Mouse (Mus musculus): Measurements from ENCODE around the gene Lmntd1. TPM values are rescaled to one million over a fixed set of nuclear protein-coding genes. Genes with fewer than 3 reads are reported as not detected.

Gene Lmntd1
- polyA plus RNA-seq, 1 experiment from 2014 or later, result 0.75 TPM

- WGBS, result 77% methylated on average over 15 of the region's 15 CpGs
- Histone ChIP-seq H3K36me3 (ENCODE audit: control insufficient read depth, insufficient read depth, low read length) (no peaks in the 10 kb centered on the region), H3K4me3 (ENCODE audit: low read length) (no peak overlapping the region), H3K4me2 (ENCODE audit: low read depth, low read length) (no peak overlapping the region), H3K27me3 (replicated peaks; ENCODE audit: control insufficient read depth, insufficient read depth, low read length) (0 out of 2 replicates have a peak, but pooled peaks cover 4% of the 10 kb centered on the region), H3K27ac (ENCODE audit: low read length) (no peak overlapping the region), H3K4me1 (ENCODE audit: control insufficient read depth, insufficient read depth, low read length) (no peaks in the 10 kb centered on the region), H3K9me3 (ENCODE audit: control insufficient read depth, low read length) (no peaks in the 10 kb centered on the region), H3K9ac (ENCODE audit: low read depth, low read length) (no peak overlapping the region)
- no peak for ATAC-seq
Observed at GRCm38 (mm10) chr6:145457066-145457465, 157.1 kb downstream of the Lmntd1 start.

DNA sequence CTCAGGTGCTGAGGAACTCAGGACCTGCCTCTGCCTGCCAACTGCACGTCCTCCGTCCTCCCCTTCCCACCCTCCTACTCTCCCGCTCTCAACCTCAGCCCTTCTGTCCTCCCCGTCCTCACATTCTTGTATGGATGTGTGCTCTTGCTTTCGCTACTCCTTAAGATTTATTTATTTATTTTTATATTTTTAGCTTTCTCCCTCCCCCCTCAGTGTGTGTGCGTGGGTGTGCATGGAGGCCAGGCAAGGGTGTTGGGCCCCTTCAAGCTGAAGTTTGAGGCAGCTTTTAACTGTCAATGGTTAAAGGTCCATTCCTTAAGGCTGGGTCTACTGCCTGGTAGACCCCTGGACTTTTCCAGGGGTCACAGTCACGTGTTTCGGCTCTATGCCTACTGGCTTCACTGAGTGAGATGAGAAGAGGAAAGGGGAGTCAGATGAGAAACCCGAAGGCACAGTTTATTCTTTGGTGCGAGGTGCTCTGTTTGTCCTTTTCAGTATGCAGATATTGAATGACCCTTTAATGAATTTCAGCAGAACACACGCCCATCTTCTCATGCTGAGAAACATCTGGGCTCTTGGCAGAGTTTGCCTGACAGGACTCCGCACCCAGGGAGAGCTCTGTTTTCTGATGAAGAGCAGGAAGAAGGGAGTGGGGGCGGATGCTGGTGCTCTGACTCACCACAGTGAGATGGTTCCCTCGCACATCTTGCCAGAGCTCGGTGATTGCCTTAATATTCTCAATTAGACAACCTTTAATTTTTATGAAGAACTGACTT lies 163.3 kb downstream of the Lmntd1 start:
- H3K9ac ChIP-seq (ENCODE audit: low read depth, low read length), result no peak overlapping the region
- H3K9me3 ChIP-seq (ENCODE audit: control insufficient read depth, low read length), result no peaks in the 10 kb centered on the region
- peak; percentile 58; the same call in 1 of the 2 replicates for ATAC-seq
- H3K36me3 ChIP-seq (ENCODE audit: control insufficient read depth, insufficient read depth, low read length), result no peaks in the 10 kb centered on the region
- H3K27ac ChIP-seq (ENCODE audit: low read length), result no peak overlapping the region
- H3K4me2 ChIP-seq (ENCODE audit: low read depth, low read length), result no peak overlapping the region
- peaks cover 5% of the 10 kb centered on the region; the same call in 1 of the 2 replicates for H3K4me1 ChIP-seq (ENCODE audit: control insufficient read depth, insufficient read depth, low read length)
- H3K4me3 ChIP-seq (ENCODE audit: low read length), result no peak overlapping the region
- 56% methylated on average over 15 of the region's 15 CpGs for WGBS
- H3K27me3 ChIP-seq (replicated peaks; ENCODE audit: control insufficient read depth, insufficient read depth, low read length), result 0 out of 2 replicates have a peak, but pooled peaks cover 2% of the 10 kb centered on the region

GRCm38 (mm10) chr6:145448361-145448760 lies 165.8 kb downstream of the Lmntd1 start:
- ATAC-seq, result no peak
- WGBS, result 37% methylated on average over 2 of the region's 2 CpGs
- no peaks in the 10 kb centered on the region for H3K9me3 ChIP-seq (ENCODE audit: control insufficient read depth, low read length)
- no peaks in the 10 kb centered on the region for H3K36me3 ChIP-seq (ENCODE audit: control insufficient read depth, insufficient read depth, low read length)
- H3K4me1 ChIP-seq (ENCODE audit: control insufficient read depth, insufficient read depth, low read length), result peaks cover 6% of the 10 kb centered on the region; the same call in 1 of the 2 replicates
- H3K27me3 ChIP-seq (replicated peaks; ENCODE audit: control insufficient read depth, insufficient read depth, low read length), result no peaks in the 10 kb centered on the region
- no peak overlapping the region for H3K4me3 ChIP-seq (ENCODE audit: low read length)
- no peak overlapping the region for H3K4me2 ChIP-seq (ENCODE audit: low read depth, low read length)
- no peak overlapping the region for H3K9ac ChIP-seq (ENCODE audit: low read depth, low read length)
- H3K27ac ChIP-seq (ENCODE audit: low read length), result no peak overlapping the region

- WGBS, result 52% methylated on average over 8 of the region's 8 CpGs
- Histone ChIP-seq H3K9me3 (ENCODE audit: control insufficient read depth, low read length) (no peaks in the 10 kb centered on the region), H3K9ac (ENCODE audit: low read depth, low read length) (no peak overlapping the region), H3K27me3 (replicated peaks; ENCODE audit: control insufficient read depth, insufficient read depth, low read length) (no peaks in the 10 kb centered on the region), H3K4me3 (ENCODE audit: low read length) (no peak overlapping the region), H3K4me1 (ENCODE audit: control insufficient read depth, insufficient read depth, low read length) (peaks cover 10% of the 10 kb centered on the region), H3K4me2 (ENCODE audit: low read depth, low read length) (no peak overlapping the region), H3K36me3 (ENCODE audit: control insufficient read depth, insufficient read depth, low read length) (no peaks in the 10 kb centered on the region), H3K27ac (ENCODE audit: low read length) (peak overlapping the region; percentile 36)
- ATAC-seq, result no peak
Observed at GRCm38 (mm10) chr6:145445811-145446500, 168.2 kb downstream of the Lmntd1 start.

- no peaks in the 10 kb centered on the region for H3K27me3 ChIP-seq (replicated peaks; ENCODE audit: control insufficient read depth, insufficient read depth, low read length)
- H3K9ac ChIP-seq (ENCODE audit: low read depth, low read length), result no peak overlapping the region
- H3K4me1 ChIP-seq (ENCODE audit: control insufficient read depth, insufficient read depth, low read length), result peaks cover 10% of the 10 kb centered on the region
- no peaks in the 10 kb centered on the region for H3K9me3 ChIP-seq (ENCODE audit: control insufficient read depth, low read length)
- no peaks in the 10 kb centered on the region for H3K36me3 ChIP-seq (ENCODE audit: control insufficient read depth, insufficient read depth, low read length)
- H3K27ac ChIP-seq (ENCODE audit: low read length), result no peak overlapping the region
- WGBS, result 73% methylated on average over 4 of the region's 4 CpGs
- H3K4me2 ChIP-seq (ENCODE audit: low read depth, low read length), result no peak overlapping the region
- H3K4me3 ChIP-seq (ENCODE audit: low read length), result no peak overlapping the region
- ATAC-seq, result no peak
Observed at GRCm38 (mm10) chr6:145445380-145445779, 168.7 kb downstream of the Lmntd1 start.

- no peaks in the 10 kb centered on the region for H3K36me3 ChIP-seq (ENCODE audit: control insufficient read depth, insufficient read depth, low read length)
- peaks cover 8% of the 10 kb centered on the region; the same call in 1 of the 2 replicates for H3K4me1 ChIP-seq (ENCODE audit: control insufficient read depth, insufficient read depth, low read length)
- no peak for ATAC-seq
- 41% methylated on average over 13 of the region's 13 CpGs for WGBS
- no peak overlapping the region for H3K4me2 ChIP-seq (ENCODE audit: low read depth, low read length)
- H3K27me3 ChIP-seq (replicated peaks; ENCODE audit: control insufficient read depth, insufficient read depth, low read length), result no peaks in the 10 kb centered on the region
- 0 out of 2 replicates have a peak overlapping the region, but pooled peaks have one; percentile 14 for H3K27ac ChIP-seq (ENCODE audit: low read length)
- no peaks in the 10 kb centered on the region for H3K9me3 ChIP-seq (ENCODE audit: control insufficient read depth, low read length)
- no peak overlapping the region for H3K4me3 ChIP-seq (ENCODE audit: low read length)
- no peak overlapping the region for H3K9ac ChIP-seq (ENCODE audit: low read depth, low read length)
Observed at GRCm38 (mm10) chr6:145442786-145443185, 171.3 kb downstream of the Lmntd1 start.

DNA sequence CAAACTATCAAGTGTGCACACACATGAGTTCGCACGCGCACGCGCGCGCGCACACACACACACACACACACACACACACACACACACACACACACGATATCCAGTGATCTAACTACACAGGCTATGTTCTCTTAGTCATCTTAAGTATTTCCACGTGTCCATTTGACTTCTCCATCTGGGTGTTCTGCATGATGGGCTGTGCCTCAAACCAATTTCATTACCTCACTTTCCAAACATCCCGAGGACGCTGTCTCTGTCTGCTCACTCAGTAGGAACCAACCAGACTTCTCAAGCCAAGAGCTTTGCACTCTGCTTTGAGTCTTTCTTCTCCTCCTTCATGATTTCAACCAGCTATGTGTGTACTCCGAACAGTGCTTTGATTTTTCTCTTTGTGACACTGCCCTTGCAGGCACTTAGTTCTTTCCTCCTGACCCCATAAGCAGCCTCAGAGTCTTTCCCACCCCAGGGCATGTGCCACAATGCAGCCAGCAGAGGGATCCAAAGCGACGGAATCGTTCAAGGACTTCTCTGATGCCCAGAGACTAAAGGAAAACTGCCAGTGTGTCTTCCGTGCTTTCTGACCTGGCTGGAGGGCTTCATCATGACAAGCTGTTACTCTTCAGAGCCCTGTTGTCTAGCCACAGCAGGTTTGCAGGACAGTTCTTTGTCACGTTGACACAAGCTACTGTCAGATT lies 172.6 kb downstream of the Lmntd1 start:
- Histone ChIP-seq H3K27ac (ENCODE audit: low read length) (peak overlapping the region; percentile 76), H3K4me2 (ENCODE audit: low read depth, low read length) (no peak overlapping the region), H3K27me3 (replicated peaks; ENCODE audit: control insufficient read depth, insufficient read depth, low read length) (no peaks in the 10 kb centered on the region), H3K4me1 (ENCODE audit: control insufficient read depth, insufficient read depth, low read length) (peaks cover 8% of the 10 kb centered on the region; the same call in 1 of the 2 replicates), H3K9me3 (ENCODE audit: control insufficient read depth, low read length) (no peaks in the 10 kb centered on the region), H3K36me3 (ENCODE audit: control insufficient read depth, insufficient read depth, low read length) (no peaks in the 10 kb centered on the region), H3K9ac (ENCODE audit: low read depth, low read length) (no peak overlapping the region), H3K4me3 (ENCODE audit: low read length) (no peak overlapping the region)
- 61% methylated on average over 18 of the region's 18 CpGs for WGBS
- ATAC-seq, result peak; percentile 70

GRCm38 (mm10) chr6:145438851-145439250 lies 175.3 kb downstream of the Lmntd1 start:
- H3K36me3 ChIP-seq (ENCODE audit: control insufficient read depth, insufficient read depth, low read length), result no peaks in the 10 kb centered on the region
- no peak overlapping the region for H3K9ac ChIP-seq (ENCODE audit: low read depth, low read length)
- H3K27me3 ChIP-seq (replicated peaks; ENCODE audit: control insufficient read depth, insufficient read depth, low read length), result no peaks in the 10 kb centered on the region
- H3K4me3 ChIP-seq (ENCODE audit: low read length), result no peak overlapping the region
- H3K9me3 ChIP-seq (ENCODE audit: control insufficient read depth, low read length), result no peaks in the 10 kb centered on the region
- ATAC-seq, result no peak
- H3K4me1 ChIP-seq (ENCODE audit: control insufficient read depth, insufficient read depth, low read length), result peaks cover 4% of the 10 kb centered on the region; the same call in 1 of the 2 replicates
- H3K27ac ChIP-seq (ENCODE audit: low read length), result no peak overlapping the region
- no peak overlapping the region for H3K4me2 ChIP-seq (ENCODE audit: low read depth, low read length)
- 69% methylated on average over 5 of the region's 5 CpGs for WGBS

- H3K4me3 ChIP-seq (ENCODE audit: low read length), result no peak overlapping the region
- no peaks in the 10 kb centered on the region for H3K36me3 ChIP-seq (ENCODE audit: control insufficient read depth, insufficient read depth, low read length)
- no peaks in the 10 kb centered on the region for H3K9me3 ChIP-seq (ENCODE audit: control insufficient read depth, low read length)
- H3K27me3 ChIP-seq (replicated peaks; ENCODE audit: control insufficient read depth, insufficient read depth, low read length), result no peaks in the 10 kb centered on the region
- 0 out of 2 replicates have a peak, but pooled peaks cover 7% of the 10 kb centered on the region for H3K4me1 ChIP-seq (ENCODE audit: control insufficient read depth, insufficient read depth, low read length)
- no peak overlapping the region for H3K27ac ChIP-seq (ENCODE audit: low read length)
- WGBS, result 64% methylated on average over 10 of the region's 10 CpGs
- peak; percentile 65 for ATAC-seq
- H3K4me2 ChIP-seq (ENCODE audit: low read depth, low read length), result no peak overlapping the region
- no peak overlapping the region for H3K9ac ChIP-seq (ENCODE audit: low read depth, low read length)
Observed at GRCm38 (mm10) chr6:145435764-145436163, 178.4 kb downstream of the Lmntd1 start.

Measured in intestine, embryonic 16.5 days (tissue).